Mouse (Mus musculus) G1E-ER4 (cell line): ENCODE data around the gene Slc35e2. TPM values are rescaled to one million over a fixed set of nuclear protein-coding genes. Genes with fewer than 3 reads are reported as not detected.

Experiments
- GATA1 ChIP-seq: IDR thresholded peaks from one replicate; pipeline ENCODE4 v1.8.0; 2012; ENCODE audit warnings: low read length, inconsistent platforms
- polyA plus RNA-seq: library from polyadenylated mRNA; stranded (reverse); fragments of >175 nt; gene quantifications from 2 replicates; pipeline ENCODE4 v1.2.3, GENCODE M21; 2012

Gene Slc35e2
- polyA plus RNA-seq, 1 experiment: 2.6 TPM

- no peak for TF ChIP-seq GATA1
Observed at GRCm38 (mm10) chr4:155569818-155570217, 31.4 kb upstream of the Slc35e2 start.

- no peak for TF ChIP-seq GATA1
Observed at GRCm38 (mm10) chr4:155571442-155571841, 29.8 kb upstream of the Slc35e2 start.

- TF ChIP-seq GATA1: no peak
Observed at GRCm38 (mm10) chr4:155573155-155573554, 28.1 kb upstream of the Slc35e2 start.

GRCm38 (mm10) chr4:155573876-155574275 is 27.3 kb upstream of the Slc35e2 start:
- TF ChIP-seq GATA1: no peak

- TF ChIP-seq GATA1: no peak
Observed at GRCm38 (mm10) chr4:155574931-155575330, 26.3 kb upstream of the Slc35e2 start.

GRCm38 (mm10) chr4:155575521-155575920 is 25.7 kb upstream of the Slc35e2 start:
- TF ChIP-seq GATA1: no peak

GRCm38 (mm10) chr4:155577132-155577531 is 24.1 kb upstream of the Slc35e2 start:
- TF ChIP-seq GATA1: no peak

- no peak for TF ChIP-seq GATA1
Observed at GRCm38 (mm10) chr4:155577741-155578140, 23.5 kb upstream of the Slc35e2 start.

- TF ChIP-seq GATA1: no peak
Observed at GRCm38 (mm10) chr4:155578336-155579125, 22.7 kb upstream of the Slc35e2 start.

- no peak for TF ChIP-seq GATA1
Observed at GRCm38 (mm10) chr4:155580420-155580819, 20.8 kb upstream of the Slc35e2 start.

- TF ChIP-seq GATA1: no peak
Observed at GRCm38 (mm10) chr4:155582279-155582905, 18.8 kb upstream of the Slc35e2 start.

GRCm38 (mm10) chr4:155589356-155589755 is 11.9 kb upstream of the Slc35e2 start:
- no peak for TF ChIP-seq GATA1

- no peak for TF ChIP-seq GATA1
Observed at GRCm38 (mm10) chr4:155591012-155591719, 10.1 kb upstream of the Slc35e2 start.

- no peak for TF ChIP-seq GATA1
Observed at GRCm38 (mm10) chr4:155593780-155594179, 7.4 kb upstream of the Slc35e2 start.

GRCm38 (mm10) chr4:155595777-155596176 is 5.4 kb upstream of the Slc35e2 start:
- no peak for TF ChIP-seq GATA1

GRCm38 (mm10) chr4:155596606-155597005 is 4.6 kb upstream of the Slc35e2 start:
- peak; percentile 61 for TF ChIP-seq GATA1
